Mouse (Mus musculus) liver, embryonic 11.5 days (tissue): ENCODE measurements around the gene Ephx3. TPM values are rescaled to one million over a fixed set of nuclear protein-coding genes. Genes with fewer than 3 reads are reported as not detected.

ENCODE experiments used
- ATAC-seq: fragments of 200-750 bp; cut with Nextera tagmentation; replicated peaks from 2 replicates; pipeline ENCODE4 v1.8.0; 2017; ENCODE audit warnings: moderate number of reproducible peaks, mild to moderate bottlenecking, moderate TSS enrichment, moderate library complexity; ENCODE audit not compliant: low FRiP score
- DNase-seq: peaks from one replicate; pipeline ENCODE4 v3.0.0-alpha.2; 2017; ENCODE audit warnings: low spot score
- H3K27ac ChIP-seq: fragments of 300-500 bp; sonication (generic); 2 replicates; pipeline ENCODE4 v1.5.1; 2014; ENCODE audit warnings: mild to moderate bottlenecking, low read depth, low read length, control low read depth
- H3K27me3 ChIP-seq: fragments of 300-500 bp; sonication (generic); replicated peaks from 2 replicates; pipeline ENCODE4 v1.6.1; 2014; ENCODE audit warnings: low read length, mixed read lengths; ENCODE audit not compliant: control insufficient read depth, insufficient read depth
- H3K36me3 ChIP-seq: fragments of 300-500 bp; sonication (generic); 2 replicates; pipeline ENCODE4 v1.6.1; 2014; ENCODE audit warnings: mild to moderate bottlenecking, low read length, moderate library complexity, mixed read lengths; ENCODE audit not compliant: control insufficient read depth, insufficient read depth
- H3K4me1 ChIP-seq: fragments of 300-500 bp; sonication (generic); replicated peaks from 2 replicates; pipeline ENCODE4 v1.6.1; 2014; ENCODE audit warnings: low read length, mixed read lengths; ENCODE audit not compliant: control insufficient read depth, insufficient read depth
- H3K4me2 ChIP-seq: fragments of 300-500 bp; sonication (generic); 2 replicates; pipeline ENCODE4 v1.6.1; 2014; ENCODE audit warnings: mild to moderate bottlenecking, control low read depth, moderate library complexity
- H3K4me3 ChIP-seq: fragments of 300-500 bp; sonication (generic); 2 replicates; pipeline ENCODE4 v1.5.1; 2014; ENCODE audit warnings: low read depth, low read length, control low read depth
- H3K9ac ChIP-seq: fragments of 300-500 bp; sonication (generic); 2 replicates; pipeline ENCODE4 v1.6.1; 2014; ENCODE audit warnings: low read depth, low read length, control low read depth
- H3K9me3 ChIP-seq: fragments of 300-500 bp; sonication (generic); 2 replicates; pipeline ENCODE4 v1.6.1; 2016; ENCODE audit warnings: low read length, inconsistent platforms, mixed read lengths; ENCODE audit not compliant: control insufficient read depth
- WGBS: fragments of 180-500 bp; shearing (Covaris S2); extraction: QIAGEN DNeasy Blood & Tissue Kit; methylation state at CpG from one replicate; pipeline ENCODE4 v1.1.7; 2014; 5-methylcytosine and 5-hydroxymethylcytosine counted together
- polyA plus RNA-seq: library from polyadenylated mRNA; unstranded; fragments of >200 nt; fragmentation: Nextera tagmentation; extraction: Ambion mirVana; gene quantifications from 2 replicates; pipeline ENCODE4 v1.2.1, GENCODE M21; 2014

The Ephx3 gene
- polyA plus RNA-seq, 1 experiment from 2014 or later, result not detected

- no peaks in the 10 kb centered on the region for H3K4me1 ChIP-seq
- peaks cover 55% of the 10 kb centered on the region for H3K36me3 ChIP-seq
- no peak overlapping the region for H3K9ac ChIP-seq
- no peaks in the 10 kb centered on the region for H3K27me3 ChIP-seq
- H3K4me3 ChIP-seq, result no peak overlapping the region
- ATAC-seq, result no peak
- H3K4me2 ChIP-seq, result no peak overlapping the region
- no peak overlapping the region for H3K27ac ChIP-seq
- 73% methylated on average over 3 of the region's 3 CpGs for WGBS
- H3K9me3 ChIP-seq, result no peaks in the 10 kb centered on the region
- no peak for DNase-seq
Measured at GRCm38 (mm10) chr17:32209752-32210151, 20.4 kb upstream of the Ephx3 start.

- Histone ChIP-seq H3K9me3 (no peaks in the 10 kb centered on the region), H3K4me2 (no peak overlapping the region), H3K4me1 (no peaks in the 10 kb centered on the region), H3K27me3 (no peaks in the 10 kb centered on the region), H3K27ac (no peak overlapping the region), H3K36me3 (peaks cover 54% of the 10 kb centered on the region), H3K4me3 (no peak overlapping the region), H3K9ac (no peak overlapping the region)
- ATAC-seq, result no peak
- no peak for DNase-seq
- WGBS, result 84% methylated on average over 6 of the region's 6 CpGs
Measured at GRCm38 (mm10) chr17:32209144-32209543, 19.8 kb upstream of the Ephx3 start.

GRCm38 (mm10) chr17:32207586-32208245 lies 18.4 kb upstream of the Ephx3 start:
- peaks cover 49% of the 10 kb centered on the region for H3K36me3 ChIP-seq
- H3K4me1 ChIP-seq, result no peaks in the 10 kb centered on the region
- no peaks in the 10 kb centered on the region for H3K9me3 ChIP-seq
- no peak overlapping the region for H3K27ac ChIP-seq
- H3K27me3 ChIP-seq, result no peaks in the 10 kb centered on the region
- H3K4me2 ChIP-seq, result no peak overlapping the region
- no peak for ATAC-seq
- no peak overlapping the region for H3K4me3 ChIP-seq
- no peak overlapping the region for H3K9ac ChIP-seq
- no peak for DNase-seq
- WGBS, result 84% methylated on average over 5 of the region's 5 CpGs

DNA sequence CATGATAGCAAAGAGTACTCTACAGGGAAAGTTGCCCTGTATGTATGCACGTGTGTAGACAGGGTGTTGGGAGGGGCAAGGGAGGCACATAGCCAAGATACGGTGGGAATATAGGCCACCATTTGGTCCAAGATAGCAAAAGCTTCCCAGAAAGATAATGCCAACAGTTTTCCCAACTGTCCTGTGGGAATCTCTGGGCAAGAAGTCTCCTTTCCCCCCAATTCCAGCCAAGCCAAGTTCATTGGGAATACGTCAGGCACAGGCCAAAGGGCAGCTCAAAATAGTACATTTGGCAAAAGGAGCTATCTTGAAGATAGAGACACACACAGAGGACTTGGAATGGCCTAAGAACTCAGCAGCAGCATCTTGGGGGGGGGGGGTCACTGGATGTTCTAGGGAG lies 16.0 kb upstream of the Ephx3 start:
- no peak for DNase-seq
- Histone ChIP-seq H3K27ac (no peak overlapping the region), H3K9me3 (no peaks in the 10 kb centered on the region), H3K4me3 (no peak overlapping the region), H3K4me2 (no peak overlapping the region), H3K27me3 (no peaks in the 10 kb centered on the region), H3K9ac (no peak overlapping the region), H3K4me1 (no peaks in the 10 kb centered on the region), H3K36me3 (peaks cover 56% of the 10 kb centered on the region)
- 90% methylated on average over 3 of the region's 3 CpGs for WGBS
- ATAC-seq, result no peak

DNA sequence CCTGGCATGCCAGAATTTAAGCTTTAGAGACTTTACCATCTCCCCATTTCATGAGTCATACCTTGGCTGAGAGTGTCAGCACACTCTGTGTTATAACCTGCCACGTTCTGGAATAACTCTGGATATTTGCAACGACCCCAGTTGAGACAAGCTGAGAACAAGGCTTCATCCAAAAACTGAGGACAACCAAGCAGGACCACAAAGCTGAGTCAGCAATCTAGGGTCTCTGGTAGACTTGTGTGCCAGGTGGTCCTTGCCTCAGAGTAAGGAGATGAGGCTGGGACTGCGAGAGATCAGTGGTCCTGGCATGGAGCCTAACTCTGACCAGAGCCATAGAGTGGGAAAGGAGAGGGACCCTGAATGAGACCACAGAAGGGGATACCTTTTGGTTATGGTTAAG lies 13.6 kb upstream of the Ephx3 start:
- Histone ChIP-seq H3K9me3 (no peaks in the 10 kb centered on the region), H3K27me3 (no peaks in the 10 kb centered on the region), H3K4me3 (no peak overlapping the region), H3K4me1 (no peaks in the 10 kb centered on the region), H3K4me2 (no peak overlapping the region), H3K9ac (no peak overlapping the region), H3K27ac (no peak overlapping the region), H3K36me3 (peaks cover 61% of the 10 kb centered on the region)
- no peak for DNase-seq
- WGBS, result 92% methylated on average over 3 of the region's 3 CpGs
- no peak for ATAC-seq

DNA sequence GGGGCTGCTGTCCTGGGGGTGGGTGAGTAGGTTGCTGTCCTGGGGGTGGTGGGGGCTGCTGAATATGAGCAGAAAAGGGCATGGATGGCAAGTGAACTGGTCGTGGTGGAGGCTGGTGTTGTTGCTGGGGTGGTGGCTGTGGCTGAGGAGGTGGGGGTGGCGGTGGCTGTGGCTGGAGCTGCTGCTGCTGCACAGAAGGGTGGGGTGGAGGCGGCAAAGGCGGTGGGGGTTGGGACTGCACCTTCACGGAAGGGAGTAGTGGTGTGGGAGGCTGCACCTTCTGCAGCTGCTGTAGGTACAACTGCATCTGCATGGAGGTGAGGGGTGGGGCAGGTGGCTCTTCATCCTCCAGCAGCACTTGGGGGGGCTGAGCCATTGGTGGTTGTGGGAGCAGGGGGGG lies 11.7 kb upstream of the Ephx3 start:
- no peaks in the 10 kb centered on the region for H3K9me3 ChIP-seq
- 70% methylated on average over 5 of the region's 5 CpGs for WGBS
- H3K9ac ChIP-seq, result no peak overlapping the region
- H3K4me1 ChIP-seq, result no peaks in the 10 kb centered on the region
- H3K4me2 ChIP-seq, result no peak overlapping the region
- H3K36me3 ChIP-seq, result peaks cover 67% of the 10 kb centered on the region
- DNase-seq, result no peak
- ATAC-seq, result no peak
- H3K27me3 ChIP-seq, result no peaks in the 10 kb centered on the region
- H3K4me3 ChIP-seq, result no peak overlapping the region
- H3K27ac ChIP-seq, result no peak overlapping the region

- Histone ChIP-seq H3K9ac (no peak overlapping the region), H3K4me1 (no peaks in the 10 kb centered on the region)
Measured at GRCm38 (mm10) chr17:32199796-32200195, 10.4 kb upstream of the Ephx3 start.

GRCm38 (mm10) chr17:32197156-32197555 lies 7.8 kb upstream of the Ephx3 start:
- WGBS, result 92% methylated on average over 14 of the region's 14 CpGs
- Histone ChIP-seq H3K4me2 (no peak overlapping the region), H3K4me1 (no peaks in the 10 kb centered on the region), H3K27ac (no peak overlapping the region), H3K36me3 (peaks cover 51% of the 10 kb centered on the region), H3K9me3 (no peaks in the 10 kb centered on the region), H3K9ac (no peak overlapping the region), H3K27me3 (no peaks in the 10 kb centered on the region), H3K4me3 (no peak overlapping the region)
- DNase-seq (no peak), ATAC-seq (no peak)

More at GRCm38 (mm10) chr17:32199796-32200195, 10.4 kb upstream of the Ephx3 start:
- Histone ChIP-seq H3K36me3 (peaks cover 66% of the 10 kb centered on the region), H3K4me3 (no peak overlapping the region), H3K27ac (no peak overlapping the region), H3K9me3 (no peaks in the 10 kb centered on the region), H3K27me3 (no peaks in the 10 kb centered on the region), H3K4me2 (no peak overlapping the region)
- WGBS, result 81% methylated on average over 2 of the region's 2 CpGs
- no peak for ATAC-seq
- no peak for DNase-seq

DNA sequence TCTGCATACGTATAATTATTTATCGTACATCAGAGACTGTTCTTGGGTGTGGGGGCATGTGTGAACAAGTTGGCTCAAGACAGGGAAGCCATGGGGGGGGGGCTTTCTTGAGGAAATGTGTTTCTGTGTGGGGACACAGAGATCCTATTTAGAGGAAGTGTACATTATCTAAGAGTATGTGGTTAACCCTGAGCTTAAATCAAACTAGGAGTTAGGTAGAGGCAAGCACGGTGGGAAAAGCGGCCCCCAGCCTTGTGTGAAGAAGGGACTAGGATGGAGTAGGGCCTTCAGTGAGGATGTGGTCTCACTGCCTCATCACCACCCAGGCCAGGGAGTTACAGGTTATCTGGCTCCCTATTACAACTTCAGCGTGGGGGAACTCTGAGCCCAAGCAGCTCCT lies 6.4 kb upstream of the Ephx3 start:
- H3K36me3 ChIP-seq, result peaks cover 37% of the 10 kb centered on the region

More for the DNA sequence above, 6.4 kb upstream of the Ephx3 start:
- DNase-seq (no peak), ATAC-seq (no peak)
- Histone ChIP-seq H3K27ac (no peak overlapping the region), H3K4me1 (no peaks in the 10 kb centered on the region), H3K9ac (no peak overlapping the region), H3K27me3 (no peaks in the 10 kb centered on the region), H3K9me3 (no peaks in the 10 kb centered on the region), H3K4me2 (no peak overlapping the region), H3K4me3 (no peak overlapping the region)
- WGBS, result 66% methylated on average over 5 of the region's 5 CpGs
